Mouse (Mus musculus) lung, postnatal 10 days (tissue): ENCODE results near the gene Nkap.
"Not testable (repeated sequence)": the region's sequence is repeated elsewhere in the genome, so short reads cannot be mapped to it uniquely, and the experiment has no call there.

Source experiments
- DNase-seq: peaks from one replicate; pipeline ENCODE4 v3.0.0; 2021

The Nkap gene

DNA sequence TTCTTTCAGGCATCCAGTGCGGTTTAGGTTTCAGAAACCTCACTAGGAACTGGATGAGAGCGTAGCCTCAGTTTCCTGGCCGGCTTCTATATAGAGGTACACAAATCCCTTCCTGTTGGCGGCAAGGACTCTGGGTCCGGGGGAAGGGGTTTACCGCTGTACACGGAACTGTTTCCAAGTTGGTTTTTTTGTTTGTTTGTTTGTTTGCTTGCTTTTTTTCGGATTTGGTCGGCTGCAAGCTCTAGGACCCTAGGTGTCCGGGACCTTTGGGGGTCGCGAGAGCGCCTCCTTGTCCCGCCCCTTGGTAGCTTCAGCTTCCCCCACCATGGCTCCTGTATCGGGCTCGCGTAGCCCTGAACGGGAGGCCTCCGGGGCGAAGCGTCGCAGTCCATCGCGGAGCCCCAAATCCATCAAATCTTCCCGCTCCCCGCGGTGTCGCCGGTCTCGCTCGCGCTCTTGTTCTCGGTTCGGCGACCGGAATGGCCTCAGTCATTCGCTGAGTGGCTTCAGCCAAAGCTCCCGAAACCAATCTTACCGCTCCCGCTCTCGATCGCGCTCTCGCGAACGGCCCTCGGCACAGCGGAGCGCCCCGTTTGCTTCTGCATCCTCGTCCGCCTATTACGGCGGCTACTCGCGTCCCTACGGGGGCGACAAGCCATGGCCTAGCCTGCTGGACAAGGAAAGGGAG is at the start of gene Nkap:
TSS of gene Nkap (plus strand) at position 125 of the 688 bp plus-strand sequence.
- DNase-seq, result peak; percentile 82

DNA sequence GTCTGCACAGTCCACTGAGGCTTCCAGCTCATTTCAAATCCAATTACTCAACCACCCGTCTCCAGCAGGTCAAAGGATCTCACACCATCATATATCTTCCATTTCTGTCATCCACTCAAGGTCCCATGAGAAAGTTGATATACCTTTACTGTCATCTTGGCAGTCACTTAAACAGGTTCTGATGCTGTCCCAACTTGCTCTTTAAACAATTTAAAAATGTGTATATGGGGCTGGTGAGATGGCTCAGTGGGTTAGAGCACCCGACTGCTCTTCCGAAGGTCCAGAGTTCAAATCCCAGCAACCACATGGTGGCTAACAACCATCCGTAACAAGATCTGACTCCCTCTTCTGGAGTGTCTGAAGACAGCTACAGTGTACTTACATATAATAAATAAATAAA is 46.2 kb upstream of the Nkap start:
- DNase-seq, result not testable (repeated sequence)

DNA sequence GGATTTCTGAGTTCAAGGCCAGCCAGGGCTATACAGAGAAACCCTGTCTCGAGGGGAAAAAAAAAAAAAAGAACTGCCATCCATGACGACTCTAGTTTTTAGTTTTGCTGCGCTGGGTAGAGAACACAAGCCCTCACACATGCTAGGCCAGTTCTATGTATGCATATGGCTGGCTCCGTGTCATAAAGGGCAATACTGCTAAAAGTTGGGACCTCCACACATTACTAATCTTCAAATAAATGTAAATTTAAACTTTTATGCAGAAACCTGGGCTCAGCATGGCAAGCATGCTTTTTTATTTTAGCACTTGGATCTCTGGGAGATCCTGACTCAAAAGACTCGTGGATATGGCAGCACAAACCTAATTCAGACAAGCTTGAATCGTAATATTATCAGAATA is 45.4 kb upstream of the Nkap start:
- DNase-seq, result no peak

DNA sequence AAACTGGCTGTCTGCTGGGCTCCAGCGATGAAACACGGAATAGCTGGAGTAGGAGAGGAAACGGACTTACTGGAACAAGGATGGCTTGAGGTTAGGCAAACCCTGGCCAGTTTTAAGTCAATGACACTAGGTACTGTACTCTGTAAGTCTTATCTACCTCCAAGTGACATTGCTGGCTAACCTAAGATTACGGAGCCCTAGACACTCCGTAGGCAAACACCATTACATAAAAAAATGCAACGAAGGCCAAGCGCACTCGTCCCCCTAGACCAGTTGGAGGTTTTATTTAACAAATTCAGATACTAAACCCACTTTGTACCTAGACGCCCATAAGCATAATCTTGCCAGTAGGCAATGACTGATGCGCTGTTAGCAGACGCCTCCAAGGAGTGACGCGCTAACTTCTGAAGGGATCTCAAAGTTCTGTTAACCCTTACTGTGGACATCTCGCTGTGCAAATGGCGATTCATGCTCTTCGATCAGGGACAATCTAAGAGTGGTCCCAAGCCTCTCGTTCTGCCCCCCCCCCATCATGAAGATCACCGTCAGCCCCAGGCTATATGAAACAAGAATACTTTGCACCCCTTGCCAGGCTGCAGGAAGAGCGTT is 42.2 kb upstream of the Nkap start:
- DNase-seq, result peak; percentile 11

DNA sequence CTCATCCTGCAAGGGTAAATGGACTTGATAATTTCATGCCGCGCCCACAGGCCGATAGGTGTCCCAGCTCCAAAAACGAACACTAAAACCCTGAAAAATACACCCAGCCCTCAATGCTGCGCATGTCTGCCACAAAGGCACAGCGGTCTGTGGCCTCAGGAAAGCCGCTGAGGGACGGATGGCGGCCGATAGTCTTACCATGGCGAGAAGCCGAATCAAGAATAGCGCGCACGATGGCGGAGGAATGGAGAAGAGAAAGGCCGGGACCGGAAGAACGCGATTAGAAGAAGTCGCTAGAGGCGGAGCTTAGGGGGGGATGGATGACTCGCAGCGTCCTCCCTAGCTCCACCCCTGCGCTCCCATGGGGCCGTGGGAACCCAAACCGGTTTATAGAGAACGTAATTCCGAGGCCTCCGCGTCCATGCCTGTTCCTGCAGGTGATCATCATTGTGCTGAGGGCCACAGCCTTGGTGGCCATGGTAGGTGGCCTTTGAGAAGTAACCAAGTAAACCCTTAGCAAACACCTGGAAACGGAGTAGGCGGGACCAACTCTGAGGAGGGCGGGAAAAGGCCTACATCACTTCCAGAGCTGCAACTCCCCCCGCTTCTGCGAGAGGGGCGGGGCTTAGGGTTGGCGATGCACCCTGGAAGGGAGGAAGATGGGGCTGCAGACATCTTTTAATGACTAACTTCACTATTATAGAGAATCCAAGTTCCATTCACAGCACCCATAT is 41.5 kb upstream of the Nkap start, which contains the start of gene Rpl39:
TSS of gene Rpl39 (minus strand) at position 476 of the 734 bp plus-strand sequence.
- peak; percentile 94 for DNase-seq

DNA sequence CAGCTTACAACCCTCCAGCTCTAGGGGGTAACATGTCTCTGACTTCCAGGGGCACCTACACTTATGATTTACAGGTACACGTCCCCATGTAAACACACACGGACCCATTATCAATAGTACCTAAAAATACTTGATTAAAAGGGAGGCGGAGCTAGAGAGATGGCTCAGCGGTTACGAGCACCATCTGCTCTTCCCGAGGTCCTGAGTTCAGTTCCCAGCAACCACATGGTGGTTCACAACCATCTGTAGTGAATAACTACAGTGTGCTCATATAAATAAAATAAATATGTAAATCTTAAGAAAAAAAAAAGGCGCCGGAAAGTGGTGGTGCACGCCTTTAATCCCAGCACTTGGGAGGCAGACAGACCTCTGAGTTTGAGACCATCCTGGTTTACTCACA is 40.9 kb upstream of the Nkap start:
- DNase-seq, result no peak

DNA sequence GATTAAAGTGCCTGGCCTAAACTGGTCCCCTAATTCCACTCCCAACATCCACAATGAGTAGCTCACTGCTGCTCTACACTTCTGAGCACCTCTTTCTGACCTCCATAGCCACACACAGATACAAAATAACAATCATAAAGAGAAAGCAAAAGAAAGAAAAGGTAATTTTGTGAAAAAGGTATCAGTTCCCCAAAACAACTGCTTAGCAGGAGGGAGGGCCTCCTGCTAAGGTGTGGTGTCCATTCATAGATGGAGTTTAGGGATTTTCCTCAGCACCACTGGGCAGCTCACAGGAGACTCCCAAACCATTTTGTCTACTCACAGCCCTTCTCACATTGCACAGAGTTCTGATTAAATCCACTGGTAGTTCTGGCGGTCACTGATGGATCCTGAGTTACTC is 37.8 kb upstream of the Nkap start:
- DNase-seq, result no peak

DNA sequence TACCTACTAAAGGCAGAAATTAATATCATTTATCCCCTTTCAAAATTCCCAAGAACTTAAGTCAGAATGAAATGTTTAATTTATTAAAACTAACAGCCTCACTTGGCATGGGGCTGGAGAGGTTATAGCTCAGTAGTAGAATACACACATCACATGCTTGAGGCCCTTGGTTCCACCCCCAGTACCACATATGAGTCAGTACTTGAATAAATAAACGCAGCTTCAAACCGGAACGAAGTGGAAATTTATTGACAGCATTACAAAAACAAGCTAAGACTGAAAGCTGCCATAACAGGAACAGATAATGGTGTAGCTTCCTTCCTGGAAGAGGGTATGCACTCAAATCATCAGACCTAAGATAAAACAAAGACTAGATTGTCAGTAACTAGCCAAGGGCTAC is 35.1 kb upstream of the Nkap start:
- no peak for DNase-seq

DNA sequence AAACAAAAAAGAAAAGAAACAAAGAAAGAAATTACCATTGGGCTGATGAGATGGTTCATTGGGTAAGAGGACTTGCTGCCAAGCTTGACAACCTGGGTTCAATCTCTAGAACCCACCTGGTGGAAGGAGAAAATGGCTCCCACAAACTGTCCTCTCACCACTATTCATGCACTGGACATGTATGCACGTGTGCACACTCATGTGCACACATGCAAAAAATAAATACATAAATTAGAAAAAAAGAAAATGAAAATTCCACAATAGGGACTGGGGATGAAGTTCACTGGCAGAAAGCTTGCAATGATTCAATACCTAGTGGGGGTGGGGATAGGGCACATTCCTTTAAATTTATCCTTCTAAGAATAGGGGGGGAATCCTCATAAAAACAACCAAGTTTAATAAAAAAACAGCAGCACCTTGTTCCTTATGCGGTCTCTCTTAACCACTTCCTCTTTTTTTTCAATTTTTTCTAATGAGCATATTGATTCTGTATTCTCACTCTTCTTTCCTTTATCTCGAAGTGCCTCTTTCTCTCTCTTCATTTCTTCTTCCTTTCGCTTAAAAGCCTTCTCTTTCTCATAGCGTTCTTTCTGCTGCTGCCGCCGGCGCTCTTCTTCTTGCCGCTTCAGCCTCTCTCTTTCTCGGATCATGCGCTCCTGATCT is 31.4 kb upstream of the Nkap start:
- no peak for DNase-seq

DNA sequence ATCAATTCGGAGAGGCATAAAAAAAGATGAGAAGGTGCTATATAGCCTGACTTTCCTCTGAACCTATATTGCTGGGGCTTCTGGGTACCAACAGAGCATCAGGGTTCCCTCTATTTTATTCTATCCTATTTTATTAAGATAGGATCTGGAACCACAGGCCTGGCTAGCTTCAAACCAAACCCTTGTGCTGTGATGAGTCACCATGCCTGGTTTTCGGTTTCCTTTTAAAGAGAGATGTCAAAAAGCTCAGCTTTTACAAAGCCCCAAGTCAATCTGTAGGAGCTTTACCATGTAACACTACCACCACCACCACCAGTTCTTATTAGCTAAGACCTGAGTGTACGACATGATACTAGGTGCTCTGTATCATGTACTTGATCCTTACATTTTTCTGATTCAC is 27.9 kb upstream of the Nkap start:
- DNase-seq, result no peak

DNA sequence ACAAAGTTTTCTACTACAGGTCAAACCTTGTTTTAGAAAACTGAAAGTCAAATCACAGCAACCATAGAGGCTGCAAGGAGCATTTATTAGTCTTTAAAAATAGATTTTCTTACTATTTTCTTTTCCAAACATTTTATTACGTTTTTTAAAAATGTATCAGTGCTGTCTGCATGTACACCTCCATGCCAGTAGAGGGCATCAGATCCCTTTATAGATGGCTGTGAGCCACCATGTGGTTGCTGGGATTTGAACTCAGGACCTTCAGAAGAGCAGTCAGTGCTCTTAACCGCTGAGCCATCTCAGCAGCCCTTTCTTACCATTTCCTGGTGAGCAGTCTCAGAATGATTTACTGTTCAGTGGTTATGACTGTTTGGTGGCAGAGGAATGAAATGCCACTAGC is 22.8 kb upstream of the Nkap start:
- DNase-seq, result no peak

DNA sequence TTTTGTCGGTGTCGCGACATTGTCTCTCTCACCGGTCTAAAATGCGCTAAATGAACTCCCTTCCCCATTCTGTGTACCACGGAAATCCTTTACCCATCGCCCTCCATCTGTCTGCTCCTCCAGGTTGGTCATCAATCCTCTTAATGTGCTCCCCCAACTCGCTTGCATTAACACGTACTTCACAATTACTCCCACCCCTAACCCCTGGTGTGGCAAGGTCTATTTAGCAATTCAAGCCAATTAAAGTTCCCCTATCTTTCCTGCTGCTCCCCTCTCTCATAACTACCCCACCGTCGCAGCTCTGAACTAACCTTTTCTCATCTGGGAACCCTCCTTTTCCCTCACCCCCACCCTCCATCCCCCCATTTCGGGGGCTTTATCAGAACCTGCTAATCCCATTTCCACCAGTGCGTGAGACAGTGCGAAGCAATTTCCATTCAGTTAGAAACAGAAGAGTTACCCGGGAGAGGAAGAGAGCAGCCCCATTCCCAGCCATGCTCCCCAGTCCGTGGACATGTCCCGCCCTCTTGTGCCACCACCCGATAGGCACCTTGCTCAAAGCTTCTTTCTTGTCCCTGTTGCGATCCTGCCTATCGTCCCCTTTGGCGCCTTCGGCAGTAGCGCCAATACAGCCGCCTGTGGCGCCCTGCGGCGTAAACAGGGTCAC is 16.9 kb upstream of the Nkap start:
- DNase-seq, result no peak

DNA sequence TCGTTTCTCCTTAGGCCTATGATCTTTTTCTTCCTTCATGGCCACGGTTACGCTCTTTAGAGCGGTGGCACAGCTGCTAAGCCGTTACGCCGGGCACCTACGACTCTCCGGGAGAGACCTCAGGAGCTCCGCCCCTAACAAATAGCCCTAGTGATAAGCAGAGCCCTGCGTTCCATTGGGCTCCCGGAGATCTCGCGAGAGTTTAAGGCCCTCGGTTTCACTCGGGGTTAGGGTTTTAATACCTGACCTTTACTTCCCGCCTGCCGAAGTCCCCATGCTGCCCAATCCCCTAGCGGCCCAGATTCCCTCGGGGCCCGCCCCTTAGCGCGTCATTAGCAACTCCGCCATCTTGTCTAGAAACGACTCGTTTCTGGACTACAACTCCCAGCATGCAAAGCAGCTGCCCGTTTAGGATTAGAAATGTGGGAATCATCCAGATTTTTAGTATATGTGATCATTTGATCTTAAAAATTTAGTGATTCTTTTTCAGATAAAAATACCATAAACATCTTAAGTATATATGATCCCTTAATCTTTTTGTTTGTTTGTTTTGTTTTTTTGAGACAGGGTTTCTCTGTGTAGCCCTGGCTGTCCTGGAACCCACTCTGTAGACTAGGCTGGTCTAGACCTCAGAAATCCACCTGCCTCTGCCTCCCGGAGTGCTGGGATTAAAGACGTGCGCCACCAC is 16.3 kb upstream of the Nkap start, which contains the start of gene Upf3b:
TSS of gene Upf3b (minus strand) at position 130 of the 688 bp plus-strand sequence.
- DNase-seq, result peak; percentile 96

DNA sequence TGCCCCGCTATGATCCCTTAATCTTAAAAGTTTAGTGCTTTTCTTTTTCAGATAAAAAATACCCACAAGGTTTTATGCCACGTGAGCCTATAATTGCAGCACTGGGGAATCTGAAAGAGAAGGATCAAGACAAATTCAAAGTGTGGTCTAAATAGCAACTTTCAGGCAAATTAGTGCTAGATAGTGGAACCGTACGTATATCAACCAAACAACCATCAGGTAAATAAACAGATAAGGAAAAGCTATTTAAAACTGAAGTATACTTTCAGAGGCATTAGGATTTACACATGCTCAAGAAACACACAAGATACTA is 15.8 kb upstream of the Nkap start:
- DNase-seq, result no peak

DNA sequence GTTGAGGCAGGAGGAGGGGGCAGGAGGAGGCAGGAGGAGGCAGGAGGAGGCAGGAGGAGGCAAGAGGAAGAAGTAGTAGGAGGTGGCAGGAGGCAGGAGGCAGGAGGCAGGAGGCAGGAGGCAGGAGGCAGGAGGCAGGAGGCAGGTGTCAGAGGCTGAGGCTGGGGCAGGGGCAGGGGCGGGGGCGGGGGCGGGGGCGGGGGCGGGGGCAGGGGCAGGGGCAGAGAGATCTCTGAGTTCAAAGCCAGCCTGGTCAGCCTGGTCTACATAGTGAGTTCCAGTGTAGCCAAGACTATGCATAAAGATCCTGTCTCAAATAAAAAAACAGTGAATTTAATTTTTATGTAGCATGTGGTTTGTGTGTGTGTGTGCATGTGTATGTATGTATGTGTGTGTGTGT is 9.5 kb upstream of the Nkap start:
- no peak for DNase-seq

DNA sequence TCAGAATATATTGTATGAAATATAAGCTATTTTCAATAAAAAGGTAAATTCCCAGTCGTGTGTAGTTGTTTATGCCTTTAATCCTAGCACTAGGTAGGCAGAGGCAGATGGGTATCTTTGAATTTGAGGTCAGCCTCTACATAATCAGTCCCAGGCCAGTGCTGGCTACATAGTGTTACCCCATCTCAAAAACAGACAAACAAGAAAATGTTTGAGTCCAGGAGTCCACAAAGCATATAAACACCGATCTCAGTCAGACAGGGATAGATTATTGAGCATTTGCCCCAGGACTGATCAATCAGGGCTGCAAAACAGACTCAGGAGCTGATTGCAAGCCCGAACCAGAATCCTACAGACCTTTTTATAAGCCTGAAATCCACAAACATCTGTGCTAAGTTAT is 7.0 kb upstream of the Nkap start:
- no peak for DNase-seq

DNA sequence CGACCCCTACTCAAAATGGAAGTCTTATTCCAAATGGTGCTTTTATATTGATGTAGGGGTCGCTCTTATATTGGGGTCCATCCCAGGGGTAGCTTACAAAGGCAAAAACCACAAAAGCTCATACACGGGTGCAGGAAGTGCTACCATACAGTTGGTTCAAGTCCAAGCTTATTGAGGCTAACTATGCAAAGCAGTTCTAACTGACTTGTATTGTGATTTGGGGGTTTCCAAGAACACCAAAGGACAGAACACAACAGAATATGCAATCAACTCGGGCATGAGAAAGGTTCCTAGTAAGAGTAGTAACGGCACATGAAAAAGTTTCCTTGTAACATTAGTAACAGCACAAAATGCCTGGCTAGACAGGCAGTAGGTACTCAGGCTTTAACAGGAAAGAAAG is 6.4 kb upstream of the Nkap start:
- DNase-seq, result no peak

DNA sequence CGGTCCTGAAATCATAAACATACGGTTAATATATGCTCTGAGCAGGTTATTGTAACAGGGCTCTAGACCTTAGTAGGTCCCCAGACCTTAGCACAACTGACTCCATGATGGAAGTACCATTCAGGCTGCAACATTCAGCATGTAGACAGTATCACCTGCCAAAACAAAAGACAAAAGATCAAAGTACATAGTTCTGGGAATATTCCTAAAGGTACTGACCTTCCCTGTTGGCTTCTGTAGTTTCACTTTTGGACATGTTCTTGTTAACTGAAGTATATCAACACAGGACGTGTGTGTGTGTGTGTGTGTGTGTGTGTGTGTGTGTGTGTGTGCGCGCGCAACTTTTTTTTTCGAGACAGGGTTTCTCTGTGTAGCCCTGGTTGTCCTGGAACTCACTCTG is 1.1 kb upstream of the Nkap start:
- no peak for DNase-seq

DNA sequence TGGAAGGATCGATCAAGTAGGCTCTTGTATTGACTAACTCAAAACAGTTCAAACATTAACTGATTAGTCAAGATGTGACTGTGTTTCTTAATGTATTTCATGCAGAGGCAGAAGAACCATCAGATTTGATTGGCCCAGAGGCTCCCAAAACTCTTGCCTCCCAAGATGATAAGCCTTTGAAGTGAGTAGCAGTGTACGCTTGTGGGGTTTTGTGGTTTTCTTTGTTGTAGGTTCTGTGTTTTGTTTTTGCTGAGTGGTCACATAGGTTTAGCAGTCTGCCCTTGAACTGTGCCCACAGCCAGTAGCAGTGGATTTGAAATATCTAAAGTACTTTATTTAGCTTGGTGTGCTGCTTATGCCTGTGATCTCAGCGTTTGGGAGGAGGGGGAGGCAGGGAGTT is 15.1 kb downstream of the Nkap start:
- no peak for DNase-seq

DNA sequence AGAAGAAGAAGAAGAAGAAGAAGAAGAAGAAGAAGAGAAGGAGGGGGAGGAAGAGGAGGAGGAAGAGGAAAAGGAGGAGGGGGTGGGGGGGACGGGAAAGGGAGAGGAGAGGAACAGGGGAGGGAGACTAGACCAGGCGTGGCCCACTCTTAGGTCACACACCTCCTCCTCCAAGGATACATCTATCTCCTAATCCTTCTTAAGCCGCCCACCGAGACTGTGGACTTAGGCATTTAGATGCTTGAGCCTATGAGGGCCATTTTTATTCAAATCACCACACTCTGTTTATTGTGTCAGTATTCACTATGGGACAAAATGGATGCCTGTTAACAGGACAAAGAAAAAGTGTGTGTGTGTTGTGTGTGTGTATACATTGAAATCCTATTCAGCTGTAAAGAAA is 17.9 kb downstream of the Nkap start:
- DNase-seq, result not testable (repeated sequence)

DNA sequence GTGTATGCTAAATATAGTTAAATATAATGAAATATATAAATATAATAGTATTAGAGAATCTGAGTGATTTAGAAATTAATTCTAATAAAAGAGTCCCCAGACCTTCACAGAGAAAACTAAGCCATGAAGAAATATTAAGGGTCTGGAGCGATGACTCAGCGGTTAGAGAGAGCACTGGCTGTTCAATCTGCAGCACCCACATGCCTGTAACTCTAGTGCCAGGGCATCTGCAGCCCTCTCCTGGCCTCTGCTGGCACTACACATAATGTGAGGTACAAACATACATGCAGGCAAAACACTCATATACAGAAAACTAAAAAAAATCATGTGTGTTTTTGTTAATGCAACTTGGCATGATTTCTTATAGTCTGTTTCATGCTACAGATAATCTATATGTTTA is 18.4 kb downstream of the Nkap start:
- DNase-seq, result peak; percentile 36

DNA sequence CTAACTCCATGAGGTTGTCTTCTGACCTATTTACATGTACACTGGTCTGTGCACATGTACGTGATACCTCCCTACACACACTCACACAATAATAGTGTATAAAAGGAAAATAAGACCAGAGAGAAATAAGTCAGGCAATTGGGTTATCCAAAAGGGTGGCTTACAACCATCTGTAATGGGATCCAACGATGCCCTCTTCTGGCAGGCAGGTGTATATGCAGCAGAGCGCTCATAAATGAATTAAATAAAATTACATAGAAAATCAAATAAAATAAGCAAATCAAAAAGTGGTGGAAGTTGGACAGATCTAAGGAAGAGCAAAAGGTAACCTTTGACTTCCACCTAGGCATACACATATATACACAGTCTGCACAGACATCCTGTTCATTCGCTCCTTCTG is 31.2 kb downstream of the Nkap start:
- peak; percentile 8 for DNase-seq

DNA sequence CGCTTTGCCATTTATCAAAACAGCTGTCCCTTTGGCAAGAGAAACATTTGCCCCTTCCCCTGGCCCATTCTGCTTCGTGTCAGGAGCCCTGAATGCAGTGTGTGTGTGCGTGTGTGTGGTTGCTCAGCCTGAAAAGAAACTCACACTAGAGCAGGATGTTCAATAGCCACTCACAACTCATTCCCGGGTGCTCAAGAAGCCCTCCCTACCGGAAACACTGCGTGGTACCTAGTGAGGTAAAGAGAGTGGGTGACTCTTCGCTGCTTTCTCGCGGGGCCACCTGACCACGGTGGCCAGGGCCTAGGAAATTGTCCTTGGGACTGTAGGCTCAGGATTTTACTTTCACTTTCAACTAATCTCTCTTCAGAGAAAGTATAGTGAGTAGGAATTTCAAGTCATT is 34.6 kb downstream of the Nkap start:
- no peak for DNase-seq
